Mouse (Mus musculus) c-Kit-negative CD71-positive TER-119-positive erythroid progenitor cells, embryonic 14.5 days (primary cell): ENCODE data around the gene Tcp1.

Experiments used
- DNase-seq: peaks from one replicate; pipeline ENCODE4 v3.0.0-alpha.2; 2013; ENCODE audit warnings: low read depth, low spot score

The Tcp1 gene

DNA sequence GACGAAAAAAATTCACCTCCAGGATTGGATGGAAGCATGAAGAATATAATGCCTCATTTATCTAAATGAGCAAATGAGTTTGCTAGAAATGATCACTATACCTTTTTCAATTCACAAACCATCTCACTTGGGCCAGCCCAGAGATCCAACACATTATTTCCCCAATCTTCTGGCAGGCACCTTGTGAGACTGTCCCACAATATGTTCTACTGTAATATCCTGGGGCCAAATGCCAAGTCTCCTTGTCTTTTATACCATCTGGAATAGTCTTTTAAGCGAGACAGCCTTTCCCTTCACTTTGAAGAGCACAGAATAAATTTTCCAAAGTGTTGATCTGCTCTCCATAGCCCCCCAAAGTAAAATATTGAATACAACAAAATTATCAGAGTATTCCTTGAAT, 58.4 kb downstream of the Tcp1 start:
- no peak for DNase-seq
